Mouse (Mus musculus): Measurements from ENCODE around the gene Rala.

Gene Rala

GRCm38 (mm10) chr13:17879061-17879460, 65.0 kb downstream of the Rala start:
- DNase-seq, result no peak

GRCm38 (mm10) chr13:17866741-17867140, 77.3 kb downstream of the Rala start:
- DNase-seq, result no peak

DNA sequence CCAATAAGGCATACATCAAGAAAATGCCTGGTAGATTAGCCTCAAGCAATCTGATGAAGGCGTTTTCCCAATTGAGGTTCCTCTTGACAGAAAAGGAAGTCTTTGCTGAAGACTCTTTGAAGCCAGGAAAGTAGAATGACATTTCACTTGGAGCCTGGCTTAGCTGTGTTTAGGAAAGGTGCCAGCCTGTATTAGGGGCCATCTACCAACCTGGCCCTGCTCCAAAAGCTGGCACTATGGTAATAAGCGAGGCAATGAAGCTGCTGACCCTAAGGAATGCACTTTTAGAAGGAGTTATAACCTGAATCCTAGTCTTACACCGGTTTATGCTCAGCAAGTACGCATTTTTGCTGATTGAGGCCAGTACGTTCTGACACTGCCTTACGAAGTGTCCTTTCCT, 83.5 kb downstream of the Rala start:
- DNase-seq, result no peak

- no peak for DNase-seq
These were observed 84.5 kb downstream of the Rala start for GRCm38 (mm10) chr13:17859365-17860033.

DNA sequence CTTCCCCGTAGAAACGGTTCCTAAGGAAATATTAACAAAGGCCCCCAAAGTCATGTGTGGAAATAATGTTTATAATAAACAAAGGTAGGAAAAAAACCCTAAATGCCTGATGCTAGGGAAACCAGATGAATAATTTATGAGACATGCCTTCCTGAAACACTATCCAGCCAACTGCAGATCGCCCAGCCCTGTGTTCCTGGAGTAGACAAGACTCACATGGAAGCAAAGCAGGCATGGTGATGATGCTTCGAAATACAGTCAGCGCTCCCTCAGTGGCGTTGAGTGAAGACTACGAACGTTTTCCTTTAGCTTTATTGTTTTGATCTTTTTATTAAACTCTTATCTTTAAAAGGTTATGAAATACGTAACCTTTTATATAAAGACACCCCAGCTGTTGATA, 87.0 kb downstream of the Rala start:
- no peak for DNase-seq

DNA sequence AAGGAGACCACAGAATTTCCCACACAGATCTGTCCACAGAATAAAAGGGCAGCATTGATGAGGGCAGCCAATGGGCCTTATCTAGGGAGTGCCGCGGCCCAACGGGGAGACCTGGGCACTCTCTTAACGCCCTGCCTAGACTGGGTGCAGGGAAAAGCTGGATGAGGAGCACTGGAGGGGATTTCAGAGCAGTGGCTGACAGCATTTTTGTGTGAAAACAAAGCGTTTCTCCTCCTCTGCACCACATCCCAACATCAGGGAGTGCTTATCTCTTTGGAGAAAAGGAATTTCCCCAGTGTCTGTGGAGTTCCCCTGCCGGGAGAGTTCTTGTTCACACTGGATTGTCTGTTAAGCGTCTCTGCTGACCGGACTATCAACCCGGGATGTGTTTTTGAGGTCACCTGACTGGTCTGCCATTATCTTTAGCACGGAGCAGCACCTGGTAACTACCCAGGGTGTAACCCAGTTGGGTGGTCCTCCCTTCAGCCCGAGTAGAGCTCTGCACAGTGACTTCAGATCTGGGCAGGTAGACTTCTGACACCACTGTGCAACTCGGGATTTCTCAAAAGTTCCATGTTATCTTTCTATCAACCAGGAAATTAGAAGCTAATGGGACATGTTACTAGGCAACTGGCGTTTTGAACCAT, 88.4 kb downstream of the Rala start:
- DNase-seq, result no peak

GRCm38 (mm10) chr13:17854755-17855154, 89.3 kb downstream of the Rala start:
- no peak for DNase-seq

GRCm38 (mm10) chr13:17843336-17843735, 100.7 kb downstream of the Rala start:
- no peak for DNase-seq

DNA sequence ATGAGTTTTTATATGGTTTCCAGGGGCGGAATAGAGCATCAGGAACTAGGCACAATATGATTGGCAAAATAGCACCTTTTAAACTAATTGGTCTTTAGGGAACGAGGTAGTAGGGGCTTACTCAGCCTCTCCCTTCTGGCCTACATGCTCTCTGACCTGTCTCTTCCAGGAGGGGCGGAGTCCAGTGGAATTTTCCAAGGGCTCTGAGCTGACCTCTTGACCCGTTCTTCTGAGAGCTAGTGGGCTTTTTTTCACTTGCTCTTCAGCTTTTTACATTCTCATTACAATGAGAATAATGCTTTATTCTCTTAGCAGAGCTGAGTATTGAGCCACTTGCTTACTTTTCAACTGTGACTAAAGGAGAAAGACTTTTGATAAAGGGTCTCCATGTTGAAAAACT, 101.3 kb downstream of the Rala start:
- DNase-seq, result no peak

DNA sequence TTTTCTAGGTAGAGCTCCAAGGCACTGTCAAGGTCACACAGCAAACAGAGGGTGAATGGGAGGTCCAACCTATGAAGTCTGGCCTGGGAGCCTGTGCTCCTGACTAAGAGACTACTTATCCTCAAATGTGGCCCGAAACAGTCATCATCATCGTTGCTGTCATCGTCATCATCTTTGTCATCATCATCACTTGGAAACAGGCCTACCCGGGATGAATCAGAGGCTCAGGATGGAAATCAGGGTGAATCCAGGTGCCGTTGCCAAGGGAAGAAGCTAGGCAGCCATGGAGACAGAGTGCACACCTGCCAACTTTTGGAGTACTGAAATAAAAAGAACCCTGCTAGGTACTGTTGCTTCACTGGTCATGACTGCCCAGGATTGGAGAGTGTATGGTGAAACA, 104.9 kb downstream of the Rala start:
- no peak for DNase-seq

DNA sequence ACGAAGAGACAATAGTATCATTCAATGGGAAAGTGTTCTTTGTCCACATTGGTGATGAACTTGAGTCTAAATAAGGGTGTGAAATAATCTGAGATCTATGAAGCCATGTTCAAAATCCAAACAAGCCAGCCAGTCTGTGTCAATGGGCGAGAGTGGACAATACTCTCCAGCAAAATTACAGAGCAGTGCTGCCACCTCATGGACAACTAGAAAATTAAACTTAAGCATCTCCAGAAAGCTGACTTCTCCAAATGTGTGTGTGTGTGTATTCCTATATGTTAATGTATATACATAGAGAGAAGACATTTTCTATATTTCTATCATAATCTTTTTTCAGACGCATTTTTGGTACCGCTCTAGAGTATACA, 105.6 kb downstream of the Rala start:
- peak; percentile 35 for DNase-seq

DNA sequence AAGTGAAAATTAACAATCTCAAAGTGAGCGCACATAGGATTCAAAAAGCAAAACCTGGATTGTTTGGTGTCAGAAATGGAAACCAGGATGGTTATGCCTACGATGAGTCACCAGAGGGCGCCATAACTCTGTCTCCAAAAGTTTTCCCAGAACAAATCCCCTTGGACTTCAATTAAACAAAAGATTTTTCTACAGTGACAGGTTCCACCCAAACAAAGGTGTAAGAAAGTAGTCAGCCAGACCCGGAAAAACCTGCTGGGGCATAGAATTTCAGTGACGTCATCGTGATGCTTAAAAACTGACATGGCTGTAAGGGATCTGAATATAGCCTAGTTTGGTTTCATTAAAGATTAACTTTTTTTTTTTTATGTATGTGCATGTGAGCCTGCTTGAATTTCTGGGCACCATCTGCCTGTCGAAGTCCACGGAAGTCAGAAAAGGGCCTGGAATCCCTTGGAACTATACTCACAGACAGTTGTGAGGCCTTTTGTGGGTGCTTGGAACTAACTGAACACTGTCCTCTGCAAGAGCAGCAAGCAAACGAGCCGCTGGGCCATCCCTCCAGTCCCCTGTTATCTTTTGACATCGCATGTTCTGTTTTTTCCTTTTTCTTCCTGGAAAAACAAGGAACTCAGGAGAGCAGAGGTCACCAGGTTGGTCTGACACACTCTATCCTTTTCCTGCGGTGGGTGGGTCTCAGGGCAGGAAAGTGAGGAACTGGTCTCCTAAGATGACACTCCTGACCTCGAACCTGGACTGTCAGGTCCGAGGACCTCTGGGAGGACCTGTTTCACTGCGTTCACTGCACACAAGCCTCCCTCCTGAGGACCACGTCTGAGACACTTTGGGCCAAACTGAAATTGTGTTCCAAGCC, 106.2 kb downstream of the Rala start:
- DNase-seq, result peak; percentile 30

- DNase-seq, result no peak
These were observed 107.2 kb downstream of the Rala start for GRCm38 (mm10) chr13:17836808-17837207.

- no peak for DNase-seq
These were observed 111.1 kb downstream of the Rala start for GRCm38 (mm10) chr13:17832940-17833339.

All from cerebellum, adult 9-10 months (tissue).